Mouse (Mus musculus) layer of hippocampus, adult 9-11 months (tissue): ENCODE measurements around the gene Rbfox1.
A peak's percentile ranks its signal among the peaks of the same experiment; 100 is the strongest.

Experiments used
- DNase-seq: peaks from one replicate; pipeline ENCODE4 v3.0.0; 2022

Rbfox1 gene

GRCm38 (mm10) chr16:6503573-6504331, 618.6 kb downstream of the Rbfox1 start:
- DNase-seq, result peak; percentile 46

- no peak for DNase-seq
These were observed 623.8 kb downstream of the Rbfox1 start for GRCm38 (mm10) chr16:6508924-6509323.

GRCm38 (mm10) chr16:6519474-6519873, 634.3 kb downstream of the Rbfox1 start:
- peak; percentile 84 for DNase-seq

- DNase-seq, result no peak
These were observed 640.5 kb downstream of the Rbfox1 start for GRCm38 (mm10) chr16:6525507-6526170.

- DNase-seq, result no peak
These were observed 646.3 kb downstream of the Rbfox1 start for GRCm38 (mm10) chr16:6531459-6531858.

GRCm38 (mm10) chr16:6532077-6532995, 647.2 kb downstream of the Rbfox1 start:
- no peak for DNase-seq

- DNase-seq, result no peak
These were observed 670.6 kb downstream of the Rbfox1 start for GRCm38 (mm10) chr16:6555776-6556175.

GRCm38 (mm10) chr16:6557726-6558125, 672.6 kb downstream of the Rbfox1 start:
- DNase-seq, result no peak

- DNase-seq, result no peak
These were observed 699.5 kb downstream of the Rbfox1 start for GRCm38 (mm10) chr16:6584700-6585099.

GRCm38 (mm10) chr16:6585204-6585603, 700.0 kb downstream of the Rbfox1 start:
- no peak for DNase-seq

- DNase-seq, result no peak
These were observed 731.4 kb downstream of the Rbfox1 start for GRCm38 (mm10) chr16:6616526-6616925.

GRCm38 (mm10) chr16:6640330-6640729, 755.2 kb downstream of the Rbfox1 start:
- DNase-seq, result no peak

- no peak for DNase-seq
These were observed 761.8 kb downstream of the Rbfox1 start for GRCm38 (mm10) chr16:6646941-6647340.

GRCm38 (mm10) chr16:6648753-6649152, 763.6 kb downstream of the Rbfox1 start:
- peak; percentile 31 for DNase-seq

- DNase-seq, result no peak
These were observed 773.4 kb downstream of the Rbfox1 start for GRCm38 (mm10) chr16:6658594-6658993.

GRCm38 (mm10) chr16:6686076-6686757, 801.1 kb downstream of the Rbfox1 start:
- DNase-seq, result no peak

GRCm38 (mm10) chr16:6704847-6705246, 819.7 kb downstream of the Rbfox1 start:
- DNase-seq, result peak; percentile 15

- no peak for DNase-seq
These were observed 827.2 kb downstream of the Rbfox1 start for GRCm38 (mm10) chr16:6712341-6712740.

- no peak for DNase-seq
These were observed 830.1 kb downstream of the Rbfox1 start for GRCm38 (mm10) chr16:6715245-6715644.

GRCm38 (mm10) chr16:6716214-6716911, 831.2 kb downstream of the Rbfox1 start:
- no peak for DNase-seq

GRCm38 (mm10) chr16:6719027-6719426, 833.9 kb downstream of the Rbfox1 start:
- no peak for DNase-seq

GRCm38 (mm10) chr16:6732646-6733045, 847.5 kb downstream of the Rbfox1 start:
- DNase-seq, result peak; percentile 27
